Mouse (Mus musculus) midbrain, embryonic 12.5 days (tissue): ENCODE results near the gene Ccdc6. TPM values are rescaled to one million over a fixed set of nuclear protein-coding genes. Genes with fewer than 3 reads are reported as not detected.

Experiments used
- ATAC-seq: fragments of 200-750 bp; cut with Nextera tagmentation; 2 replicates; pipeline ENCODE4 v1.8.0; 2017; ENCODE audit warnings: low read depth, moderate TSS enrichment, moderate library complexity; ENCODE audit not compliant: low FRiP score
- H3K27ac ChIP-seq: fragments of 300-500 bp; sonication (generic); replicated peaks from 2 replicates; pipeline ENCODE4 v1.5.1; 2016; ENCODE audit warnings: mild to moderate bottlenecking
- H3K27me3 ChIP-seq: fragments of 300-500 bp; sonication (generic); 2 replicates; pipeline ENCODE4 v1.6.1; 2016; ENCODE audit warnings: mild to moderate bottlenecking
- H3K36me3 ChIP-seq: fragments of 300-500 bp; sonication (generic); 2 replicates; pipeline ENCODE4 v1.6.1; 2016
- H3K4me1 ChIP-seq: fragments of 300-500 bp; sonication (generic); 2 replicates; pipeline ENCODE4 v1.6.1; 2016
- H3K4me2 ChIP-seq: fragments of 300-500 bp; sonication (generic); replicated peaks from 2 replicates; pipeline ENCODE4 v1.6.1; 2016; ENCODE audit warnings: mild to moderate bottlenecking, moderate library complexity
- H3K4me3 ChIP-seq: fragments of 300-500 bp; sonication (generic); 2 replicates; pipeline ENCODE4 v1.5.1; 2016; ENCODE audit warnings: mild to moderate bottlenecking
- H3K9ac ChIP-seq: fragments of 300-500 bp; sonication (generic); replicated peaks from 2 replicates; pipeline ENCODE4 v1.6.1; 2016; ENCODE audit warnings: mild to moderate bottlenecking, moderate library complexity
- H3K9me3 ChIP-seq: fragments of 300-500 bp; sonication (generic); 2 replicates; pipeline ENCODE4 v1.6.1; 2016; ENCODE audit warnings: mild to moderate bottlenecking
- WGBS: fragments of 180-500 bp; shearing (Covaris S2); methylation state at CpG from one replicate; pipeline ENCODE4 v1.1.7; 2016; 5-methylcytosine and 5-hydroxymethylcytosine counted together
- polyA plus RNA-seq: library from polyadenylated mRNA; unstranded; fragments of >200 nt; fragmentation: Nextera tagmentation; extraction: Ambion mirVana; gene quantifications from 2 replicates; pipeline ENCODE4 v1.2.1, GENCODE M21; 2016

Ccdc6 gene
- polyA plus RNA-seq, 1 experiment from 2014 or later: 16.2 TPM

GRCm38 (mm10) chr10:70159651-70160320, 62.9 kb downstream of the Ccdc6 start:
- H3K9me3 ChIP-seq: no peaks in the 10 kb centered on the region
- no peak for ATAC-seq
- no peak overlapping the region for H3K9ac ChIP-seq
- no peaks in the 10 kb centered on the region for H3K27me3 ChIP-seq
- H3K27ac ChIP-seq: no peak overlapping the region; the same call in 1 of the 2 replicates
- WGBS: 81% methylated on average over 12 of the region's 12 CpGs
- H3K36me3 ChIP-seq: peaks cover 29% of the 10 kb centered on the region
- no peaks in the 10 kb centered on the region for H3K4me1 ChIP-seq
- H3K4me3 ChIP-seq: no peak overlapping the region
- no peak overlapping the region for H3K4me2 ChIP-seq

DNA sequence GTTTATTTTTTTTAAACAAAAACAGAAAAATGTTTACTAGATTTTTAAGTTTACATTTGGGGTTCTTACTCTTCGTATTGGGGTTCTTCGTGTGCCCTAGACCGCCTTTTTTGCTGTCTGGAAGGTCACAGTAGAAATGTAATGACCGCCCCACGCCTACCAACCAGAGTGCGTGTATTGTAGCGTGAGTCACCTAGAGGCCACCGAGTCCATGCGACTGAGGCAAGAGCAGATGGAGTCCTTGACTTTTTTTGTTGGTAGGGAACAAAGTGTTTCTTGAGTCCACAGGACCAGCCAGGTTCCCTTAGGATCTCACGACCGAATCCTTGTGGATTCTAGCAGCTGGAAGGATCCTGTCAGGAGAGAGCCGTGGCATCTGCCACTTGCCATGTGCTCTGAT, 63.9 kb downstream of the Ccdc6 start:
- Histone ChIP-seq H3K9me3 (no peaks in the 10 kb centered on the region), H3K4me3 (no peak overlapping the region), H3K36me3 (peaks cover 20% of the 10 kb centered on the region), H3K27me3 (no peaks in the 10 kb centered on the region), H3K27ac (no peak overlapping the region), H3K9ac (no peak overlapping the region), H3K4me1 (no peaks in the 10 kb centered on the region), H3K4me2 (no peak overlapping the region)
- WGBS: 96% methylated on average over 12 of the region's 12 CpGs
- no peak for ATAC-seq

GRCm38 (mm10) chr10:70161504-70161903, 64.6 kb downstream of the Ccdc6 start:
- H3K4me2 ChIP-seq: no peak overlapping the region
- no peak overlapping the region for H3K9ac ChIP-seq
- H3K36me3 ChIP-seq: peaks cover 14% of the 10 kb centered on the region
- no peaks in the 10 kb centered on the region for H3K27me3 ChIP-seq
- 93% methylated on average over 14 of the region's 14 CpGs for WGBS
- H3K4me1 ChIP-seq: no peaks in the 10 kb centered on the region
- no peak overlapping the region for H3K4me3 ChIP-seq
- no peak overlapping the region for H3K27ac ChIP-seq
- no peak for ATAC-seq
- no peaks in the 10 kb centered on the region for H3K9me3 ChIP-seq

DNA sequence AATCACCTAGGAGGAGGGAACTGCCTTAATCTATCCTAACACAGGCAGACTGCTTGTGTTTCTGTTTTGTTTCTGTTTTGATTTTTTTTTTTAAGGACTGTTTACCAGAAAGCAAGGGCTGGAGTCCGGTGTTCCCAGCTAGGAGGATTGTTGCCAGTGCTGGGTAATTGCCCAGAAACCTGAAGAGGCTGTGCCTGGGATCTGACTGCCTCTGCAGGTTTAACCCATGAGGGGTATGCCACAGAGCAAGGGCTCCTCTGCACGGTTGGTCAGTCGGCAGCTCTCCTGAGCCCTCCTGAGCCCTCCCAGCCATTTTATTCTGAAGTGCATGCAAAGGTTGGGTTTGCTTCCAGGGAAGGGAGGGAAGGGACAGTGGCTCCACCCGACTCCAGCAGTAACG, 66.8 kb downstream of the Ccdc6 start:
- H3K4me3 ChIP-seq: no peak overlapping the region
- H3K4me2 ChIP-seq: no peak overlapping the region
- H3K36me3 ChIP-seq: peaks cover 11% of the 10 kb centered on the region
- no peak for ATAC-seq
- no peak overlapping the region for H3K9ac ChIP-seq
- H3K9me3 ChIP-seq: no peaks in the 10 kb centered on the region
- no peaks in the 10 kb centered on the region for H3K27me3 ChIP-seq
- 49% methylated on average over 5 of the region's 5 CpGs for WGBS
- H3K27ac ChIP-seq: no peak overlapping the region
- no peaks in the 10 kb centered on the region for H3K4me1 ChIP-seq

- Histone ChIP-seq H3K9me3 (no peaks in the 10 kb centered on the region), H3K27ac (no peak overlapping the region), H3K9ac (no peak overlapping the region), H3K4me1 (peaks cover 3% of the 10 kb centered on the region; the same call in 1 of the 2 replicates), H3K4me2 (no peak overlapping the region), H3K4me3 (no peak overlapping the region), H3K27me3 (no peaks in the 10 kb centered on the region), H3K36me3 (peaks cover 14% of the 10 kb centered on the region)
- 86% methylated on average over 6 of the region's 6 CpGs for WGBS
- no peak for ATAC-seq
Measured at GRCm38 (mm10) chr10:70165877-70166276, 69.0 kb downstream of the Ccdc6 start.

GRCm38 (mm10) chr10:70166427-70166826, 69.5 kb downstream of the Ccdc6 start:
- no peak for ATAC-seq
- no peak overlapping the region for H3K4me2 ChIP-seq
- H3K4me3 ChIP-seq: no peak overlapping the region
- no peaks in the 10 kb centered on the region for H3K27me3 ChIP-seq
- 92% methylated on average over 5 of the region's 5 CpGs for WGBS
- H3K9ac ChIP-seq: no peak overlapping the region
- no peaks in the 10 kb centered on the region for H3K9me3 ChIP-seq
- H3K27ac ChIP-seq: no peak overlapping the region
- H3K36me3 ChIP-seq: peaks cover 17% of the 10 kb centered on the region
- peaks cover 3% of the 10 kb centered on the region; the same call in 1 of the 2 replicates for H3K4me1 ChIP-seq

DNA sequence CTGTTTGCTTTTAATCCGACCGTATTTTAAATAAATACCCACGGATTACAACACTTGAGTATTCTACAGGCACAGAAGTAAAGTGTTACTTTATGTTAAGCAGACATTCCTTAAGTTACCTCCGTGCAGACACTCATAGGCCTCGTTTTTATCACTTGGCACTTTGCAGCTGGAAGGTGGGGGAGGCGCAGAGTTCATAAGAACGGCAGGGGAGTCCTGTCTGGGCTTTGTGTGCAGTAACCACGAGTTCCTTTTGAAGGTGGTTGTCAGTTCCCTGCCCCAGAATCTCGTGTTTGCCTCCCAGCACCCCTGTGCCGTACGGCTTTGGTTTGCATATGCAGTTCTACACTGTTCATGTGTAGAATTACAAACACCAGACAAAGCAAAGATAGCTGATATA, 70.7 kb downstream of the Ccdc6 start:
- WGBS: 86% methylated on average over 11 of the region's 11 CpGs
- H3K9ac ChIP-seq: no peak overlapping the region
- ATAC-seq: no peak
- H3K27me3 ChIP-seq: no peaks in the 10 kb centered on the region
- H3K4me3 ChIP-seq: no peak overlapping the region
- peaks cover 25% of the 10 kb centered on the region for H3K36me3 ChIP-seq
- peaks cover 3% of the 10 kb centered on the region; the same call in 1 of the 2 replicates for H3K4me1 ChIP-seq
- H3K27ac ChIP-seq: no peak overlapping the region
- no peaks in the 10 kb centered on the region for H3K9me3 ChIP-seq
- no peak overlapping the region for H3K4me2 ChIP-seq

DNA sequence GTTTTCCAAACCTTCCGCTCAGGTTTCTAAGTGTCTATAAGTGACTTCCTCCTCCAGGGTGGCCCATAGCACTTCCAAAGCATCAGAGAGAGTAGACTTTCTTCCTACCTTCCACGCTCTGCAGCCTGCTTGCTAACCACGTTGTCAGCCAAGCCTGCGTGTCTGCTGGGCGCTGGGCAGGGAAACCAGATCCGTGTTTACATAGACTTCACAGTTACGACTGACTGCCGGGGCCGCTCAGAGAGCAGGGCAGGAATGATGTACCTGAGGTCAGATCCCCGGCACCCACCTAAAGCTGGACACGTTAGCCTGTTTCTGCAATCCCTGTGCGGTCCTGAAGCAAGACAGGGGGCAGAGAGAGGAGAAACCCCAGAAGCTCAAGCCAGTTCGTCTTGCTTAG, 71.5 kb downstream of the Ccdc6 start:
- peak overlapping the region; percentile 5; the same call in 1 of the 2 replicates for H3K27ac ChIP-seq
- H3K4me3 ChIP-seq: no peak overlapping the region
- ATAC-seq: no peak
- H3K9me3 ChIP-seq: no peaks in the 10 kb centered on the region
- peaks cover 25% of the 10 kb centered on the region for H3K36me3 ChIP-seq
- H3K27me3 ChIP-seq: no peaks in the 10 kb centered on the region
- no peak overlapping the region for H3K9ac ChIP-seq
- 88% methylated on average over 13 of the region's 13 CpGs for WGBS
- peaks cover 3% of the 10 kb centered on the region; the same call in 1 of the 2 replicates for H3K4me1 ChIP-seq
- H3K4me2 ChIP-seq: no peak overlapping the region

- H3K27me3 ChIP-seq: no peaks in the 10 kb centered on the region
- 80% methylated on average over 18 of the region's 18 CpGs for WGBS
- peak overlapping the region; percentile 25; the same call in 1 of the 2 replicates for H3K27ac ChIP-seq
- no peak overlapping the region for H3K4me2 ChIP-seq
- H3K36me3 ChIP-seq: peaks cover 25% of the 10 kb centered on the region
- ATAC-seq: no peak
- no peak overlapping the region for H3K4me3 ChIP-seq
- H3K9me3 ChIP-seq: no peaks in the 10 kb centered on the region
- H3K9ac ChIP-seq: no peak overlapping the region
- peaks cover 3% of the 10 kb centered on the region; the same call in 1 of the 2 replicates for H3K4me1 ChIP-seq
Measured at GRCm38 (mm10) chr10:70169044-70169443, 72.1 kb downstream of the Ccdc6 start.

DNA sequence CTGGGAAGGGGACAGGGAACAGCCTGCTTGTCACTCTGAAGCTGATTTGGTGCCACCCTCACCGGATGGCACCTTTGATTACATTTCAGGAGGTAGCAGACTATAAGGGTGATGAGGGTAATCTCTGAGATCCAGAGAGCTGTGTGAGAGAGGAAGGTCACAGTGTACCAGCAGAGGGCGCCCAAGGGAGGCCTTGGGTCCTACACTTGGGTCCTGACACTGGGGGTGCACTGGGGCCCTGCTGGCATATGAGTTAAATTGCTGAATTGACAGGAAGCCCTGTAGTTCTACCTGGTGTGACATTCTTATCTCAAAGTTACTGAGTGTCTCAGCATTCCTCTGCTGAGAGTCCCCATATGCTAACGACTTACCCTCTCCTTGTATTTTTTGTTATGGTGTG, 76.4 kb downstream of the Ccdc6 start:
- 62% methylated on average over 3 of the region's 3 CpGs for WGBS
- Histone ChIP-seq H3K36me3 (peaks cover 46% of the 10 kb centered on the region), H3K4me3 (no peak overlapping the region), H3K27ac (no peak overlapping the region), H3K4me1 (peaks cover 7% of the 10 kb centered on the region; the same call in 1 of the 2 replicates), H3K9me3 (no peaks in the 10 kb centered on the region), H3K27me3 (no peaks in the 10 kb centered on the region), H3K9ac (no peak overlapping the region), H3K4me2 (no peak overlapping the region)
- no peak for ATAC-seq

- WGBS: 86% methylated on average over 16 of the region's 16 CpGs
- ATAC-seq: no peak
- H3K4me3 ChIP-seq: no peak overlapping the region
- no peak overlapping the region for H3K4me2 ChIP-seq
- no peaks in the 10 kb centered on the region for H3K27me3 ChIP-seq
- H3K9me3 ChIP-seq: no peaks in the 10 kb centered on the region
- 0 out of 2 replicates have a peak, but pooled peaks cover 4% of the 10 kb centered on the region for H3K4me1 ChIP-seq
- no peak overlapping the region for H3K9ac ChIP-seq
- peaks cover 44% of the 10 kb centered on the region for H3K36me3 ChIP-seq
- H3K27ac ChIP-seq: no peak overlapping the region
Measured at GRCm38 (mm10) chr10:70174494-70175190, 77.7 kb downstream of the Ccdc6 start.

GRCm38 (mm10) chr10:70180727-70181126, 83.8 kb downstream of the Ccdc6 start:
- Histone ChIP-seq H3K9ac (no peak overlapping the region), H3K27ac (no peak overlapping the region), H3K9me3 (no peaks in the 10 kb centered on the region), H3K4me3 (no peak overlapping the region), H3K36me3 (peaks cover 20% of the 10 kb centered on the region), H3K4me1 (peaks cover 6% of the 10 kb centered on the region; the same call in 1 of the 2 replicates), H3K4me2 (no peak overlapping the region), H3K27me3 (no peaks in the 10 kb centered on the region)
- WGBS: 91% methylated on average over 9 of the region's 9 CpGs
- no peak for ATAC-seq
